Mouse (Mus musculus) bone marrow macrophage, adult 2 months (primary cell): ENCODE results near the gene Fahd1.

Source experiments
- CTCF ChIP-seq: IDR thresholded peaks from 2 replicates; pipeline ENCODE4 v1.5.1; 2012; ENCODE audit warnings: low read depth, mild to moderate bottlenecking, low read length, moderate library complexity
- POLR2A ChIP-seq: IDR thresholded peaks from 2 replicates; pipeline ENCODE4 v1.6.1; 2012; ENCODE audit warnings: mild to moderate bottlenecking, low read depth, low read length, borderline replicate concordance

- TF ChIP-seq CTCF (no peak), POLR2A (no peak)
These were observed 23.7 kb upstream of the Fahd1 start for GRCm38 (mm10) chr17:24873695-24874404.
